Mouse (Mus musculus) T-cell, adult 2 months (primary cell): ENCODE results near the gene 4930572O03Rik.
"Not testable (repeated sequence)": the region's sequence is repeated elsewhere in the genome, so short reads cannot be mapped to it uniquely, and the experiment has no call there.

ENCODE experiments used
- DNase-seq: peaks from one replicate; pipeline ENCODE4 v3.0.0; 2022; ENCODE audit warnings: low spot score

4930572O03Rik gene

GRCm38 (mm10) chr5:15618764-15619163 lies 38.1 kb downstream of the 4930572O03Rik start, which contains the start of gene Speer4d:
TSS of gene Speer4d (plus strand) at chr5:15619064.
- DNase-seq = not testable (repeated sequence)

- not testable (repeated sequence) for DNase-seq
These were observed 40.7 kb downstream of the 4930572O03Rik start for GRCm38 (mm10) chr5:15616195-15616594.

DNA sequence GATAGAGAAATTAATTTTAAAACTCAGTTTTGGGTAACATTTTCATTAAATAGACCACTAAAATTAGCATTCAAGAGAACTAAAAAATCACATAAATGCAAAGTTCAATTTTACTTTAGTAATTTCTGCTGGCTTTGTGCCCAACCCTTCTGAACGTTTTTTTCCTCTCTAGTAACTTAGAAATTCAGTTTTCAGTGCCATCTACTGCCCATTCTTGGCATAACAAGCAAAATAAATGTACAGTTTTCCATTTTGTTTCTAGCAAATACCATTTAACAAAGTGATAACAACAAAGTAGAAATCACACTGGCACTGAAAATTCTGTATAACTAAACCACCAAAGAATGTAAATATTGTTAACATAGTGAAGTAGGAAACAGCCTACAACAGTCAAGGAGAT lies 46.2 kb downstream of the 4930572O03Rik start:
- DNase-seq = not testable (repeated sequence)

DNA sequence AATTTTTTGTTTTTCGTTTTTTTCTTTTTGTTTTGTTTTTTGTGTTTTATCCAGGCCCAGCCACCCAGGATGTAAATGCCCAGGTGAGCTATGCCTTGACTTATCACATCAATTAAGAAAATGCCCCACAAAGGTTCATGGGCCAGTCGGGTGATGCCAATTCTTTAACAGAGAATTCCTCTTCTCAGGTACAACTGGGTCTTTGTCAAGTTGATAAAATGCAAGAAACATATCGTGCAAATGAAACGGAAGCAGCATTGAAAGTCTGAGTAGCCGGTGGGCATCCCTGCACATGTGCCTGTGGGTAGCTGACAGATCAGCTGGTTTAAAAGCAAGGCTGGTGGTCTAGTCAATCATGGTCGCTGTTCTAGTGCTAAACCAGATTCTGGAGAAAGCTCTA lies 50.2 kb downstream of the 4930572O03Rik start:
- DNase-seq = peak; percentile 6

DNA sequence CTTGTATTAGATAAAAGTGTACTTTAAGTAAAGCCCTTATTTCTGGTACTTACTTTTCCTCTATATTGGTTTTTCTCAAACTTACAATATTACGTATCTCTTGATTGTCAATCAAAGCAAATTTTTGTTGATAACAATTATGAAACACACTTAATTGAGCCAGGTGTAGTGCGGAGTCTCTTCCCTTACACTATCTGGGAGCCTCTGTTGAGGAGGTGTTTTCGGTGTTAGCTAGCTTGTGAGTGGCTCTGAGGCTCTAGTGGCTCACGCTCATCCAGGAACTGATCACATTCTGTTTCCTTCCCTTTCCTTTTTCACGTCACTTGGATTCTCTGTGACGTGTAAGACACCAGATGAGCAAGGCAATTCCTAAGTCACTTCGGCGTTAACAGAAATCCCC lies 53.3 kb downstream of the 4930572O03Rik start:
- DNase-seq = not testable (repeated sequence)

DNA sequence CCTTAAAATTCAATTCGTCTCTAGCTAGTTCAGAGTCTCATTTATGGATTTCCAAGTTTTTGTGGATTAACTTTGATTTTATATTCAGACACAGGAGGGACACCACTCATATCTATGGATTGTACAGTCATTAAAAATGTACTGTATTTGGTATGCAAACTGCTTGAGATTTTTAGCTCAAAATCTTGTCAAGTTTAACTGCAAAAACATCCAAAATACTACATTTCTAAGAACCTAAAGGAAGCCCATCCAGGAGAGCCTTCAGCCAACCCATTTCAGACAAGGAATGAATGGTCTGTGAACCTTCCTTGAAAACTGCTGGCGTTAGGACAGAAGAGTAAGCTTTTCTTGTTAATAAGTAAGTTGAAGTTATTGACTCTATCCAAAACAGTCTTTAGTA lies 53.9 kb downstream of the 4930572O03Rik start:
- DNase-seq = not testable (repeated sequence)

GRCm38 (mm10) chr5:15602424-15602947 lies 54.4 kb downstream of the 4930572O03Rik start:
- not testable (repeated sequence) for DNase-seq
